Mouse (Mus musculus): ENCODE results near the gene Cacna2d1.
A peak's percentile ranks its signal among the peaks of the same experiment; 100 is the strongest.

The Cacna2d1 gene

DNA sequence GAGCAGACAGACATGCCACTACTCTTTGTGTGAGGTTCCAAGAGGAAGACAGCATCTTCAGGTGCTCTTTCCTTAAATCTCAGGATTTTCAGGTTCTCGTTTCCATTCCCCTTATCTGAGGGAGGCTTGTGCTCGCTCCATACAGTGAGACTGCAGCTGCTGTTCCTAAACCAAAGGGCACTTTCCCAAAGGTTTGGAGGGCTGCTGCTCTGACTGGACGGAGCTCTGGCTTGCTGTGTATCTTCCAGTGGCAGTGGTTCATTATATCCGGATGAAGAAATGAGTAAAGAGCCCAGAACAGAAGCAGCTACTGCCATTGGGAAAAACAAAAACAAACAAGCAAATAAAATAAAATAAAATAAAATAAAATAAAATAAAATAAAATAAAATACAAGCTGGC lies 359.3 kb downstream of the Cacna2d1 start:
- DNase-seq: no peak

DNA sequence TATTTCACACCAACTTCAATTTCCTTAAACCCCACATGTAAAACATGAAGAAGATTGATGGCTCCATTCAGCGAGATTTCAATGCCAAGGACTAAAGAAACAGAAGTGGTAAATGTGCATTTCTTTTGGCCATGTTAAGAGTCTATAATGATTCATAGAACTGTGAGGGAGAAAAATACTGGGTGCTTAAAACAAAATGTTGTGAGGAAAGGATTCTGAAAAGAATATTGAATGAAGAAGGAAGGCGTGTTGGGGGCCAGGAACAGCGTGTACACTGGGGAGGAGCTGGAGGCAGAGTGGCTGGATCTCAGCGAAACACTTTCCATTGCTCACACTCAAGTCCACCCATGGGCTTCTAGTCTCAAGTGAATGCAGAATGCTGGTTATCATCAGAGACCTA lies 360.2 kb downstream of the Cacna2d1 start:
- DNase-seq: no peak

DNA sequence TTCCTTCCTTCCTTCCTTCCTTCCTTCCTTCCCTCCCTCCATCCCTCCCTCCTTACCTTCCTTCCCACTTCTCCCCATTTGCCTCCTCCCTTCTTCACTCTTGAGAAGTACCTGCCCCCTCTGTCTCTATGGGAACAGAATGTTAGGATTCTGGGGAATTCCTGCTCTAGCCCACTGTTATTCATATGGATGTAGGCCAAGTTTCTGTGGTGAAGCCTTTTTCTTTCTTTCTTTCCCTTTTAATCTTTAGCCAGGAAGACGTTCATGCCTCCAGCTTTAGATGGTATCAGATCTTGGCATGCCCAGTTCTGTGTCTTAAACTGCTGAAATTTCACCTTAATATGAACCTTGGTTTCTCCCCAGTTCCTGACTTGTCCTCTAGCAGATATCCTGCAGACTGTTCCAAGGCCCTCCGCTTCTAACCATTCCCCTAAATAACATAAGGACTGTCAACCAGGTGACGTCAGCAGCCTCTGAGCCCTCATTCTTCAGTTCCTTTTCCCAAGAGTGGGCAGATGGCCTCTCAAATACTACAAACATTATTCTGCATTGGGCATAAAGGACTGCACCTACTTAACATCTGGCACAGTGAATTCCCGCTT lies 362.8 kb downstream of the Cacna2d1 start:
- DNase-seq: no peak

DNA sequence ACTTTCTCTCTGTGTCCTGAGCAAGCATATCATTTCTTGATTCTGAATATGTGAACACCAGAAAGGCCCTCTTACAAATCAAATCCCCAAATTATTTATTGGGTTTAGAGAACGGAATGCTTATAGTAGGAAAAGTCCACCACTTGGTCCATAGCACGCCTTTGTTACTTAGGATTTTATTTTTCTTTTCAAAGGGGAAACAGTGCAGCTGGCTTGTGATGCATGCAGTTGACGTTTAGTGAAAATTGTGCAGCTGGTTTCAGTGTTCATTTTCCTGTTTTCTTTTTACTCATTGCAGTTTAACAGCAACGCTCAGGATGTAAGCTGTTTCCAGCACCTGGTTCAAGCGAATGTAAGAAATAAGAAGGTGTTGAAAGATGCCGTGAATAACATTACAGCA lies 365.1 kb downstream of the Cacna2d1 start:
- no peak for DNase-seq

DNA sequence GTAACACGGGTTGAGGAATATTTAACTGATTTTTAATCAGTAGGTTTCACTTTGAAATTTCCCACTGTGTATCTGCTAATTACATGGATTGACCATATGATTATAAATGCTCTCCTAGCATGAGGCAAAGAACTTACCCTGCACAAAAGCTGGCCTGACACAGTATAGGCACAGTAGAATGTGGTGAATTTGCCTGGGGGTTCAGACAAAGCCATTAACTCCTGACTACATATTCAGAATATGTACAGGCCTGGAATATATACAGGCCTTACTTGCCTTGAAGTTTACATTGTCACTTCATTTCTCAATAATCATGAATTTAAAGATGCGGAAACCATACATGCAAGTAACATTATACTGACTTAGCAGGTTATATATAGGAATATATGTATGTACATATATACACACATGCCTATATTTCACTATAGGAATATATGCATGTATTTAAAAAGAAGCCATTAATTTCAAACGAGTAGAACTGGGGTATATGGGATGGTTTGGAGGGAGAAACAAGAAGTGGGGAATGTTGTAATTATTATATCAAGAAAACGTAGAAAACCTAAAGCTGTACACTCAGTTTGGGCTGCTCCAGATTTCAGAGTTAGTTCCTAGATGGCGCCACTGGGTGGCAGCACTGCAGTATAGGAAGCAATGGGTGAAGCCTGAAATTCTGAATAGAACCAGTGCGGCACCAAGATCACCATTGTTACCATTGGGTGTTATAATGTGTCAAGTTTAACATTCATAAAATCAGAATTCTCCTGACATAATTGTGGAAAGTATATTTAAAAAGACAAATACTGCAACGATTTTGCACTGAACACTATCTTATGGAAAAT lies 374.9 kb downstream of the Cacna2d1 start:
- DNase-seq: peak; percentile 74

DNA sequence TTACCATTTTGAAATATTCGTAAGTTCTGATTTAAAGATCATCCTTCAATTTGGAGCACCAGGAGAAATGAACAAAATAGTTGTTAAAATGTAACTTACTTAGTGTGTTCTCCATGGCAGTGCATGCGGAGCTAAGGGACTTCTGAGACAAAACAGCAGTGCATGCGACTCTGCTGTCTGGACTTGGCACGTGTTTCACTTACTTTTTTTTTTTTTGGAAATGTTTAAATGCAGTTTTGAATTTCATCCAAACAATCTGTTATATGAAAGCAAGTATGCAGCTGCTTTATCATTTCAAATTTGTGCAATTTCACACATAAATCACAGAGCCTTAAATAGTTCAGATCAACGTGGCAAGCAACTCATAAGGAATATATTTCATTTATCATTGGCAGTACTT lies 379.8 kb downstream of the Cacna2d1 start:
- no peak for DNase-seq

DNA sequence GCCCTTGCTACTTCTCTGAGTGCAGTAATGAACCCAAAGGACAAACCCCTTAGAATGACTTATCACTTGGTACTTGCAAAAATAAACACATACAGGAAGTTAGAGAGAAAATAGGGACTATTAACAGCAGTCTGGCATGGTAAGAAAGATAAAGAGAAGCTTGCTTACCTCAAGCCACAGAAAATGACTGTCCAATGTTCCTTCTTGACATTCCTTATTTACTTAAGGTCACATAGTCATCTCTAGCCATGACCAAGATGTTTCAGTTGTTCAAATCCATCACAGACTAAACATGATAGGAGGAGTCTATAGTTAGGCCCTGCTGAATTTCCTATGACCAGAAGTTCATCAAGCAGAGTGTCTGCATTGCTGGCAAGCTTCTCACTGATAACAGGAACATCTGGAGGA lies 381.5 kb downstream of the Cacna2d1 start:
- no peak for DNase-seq

DNA sequence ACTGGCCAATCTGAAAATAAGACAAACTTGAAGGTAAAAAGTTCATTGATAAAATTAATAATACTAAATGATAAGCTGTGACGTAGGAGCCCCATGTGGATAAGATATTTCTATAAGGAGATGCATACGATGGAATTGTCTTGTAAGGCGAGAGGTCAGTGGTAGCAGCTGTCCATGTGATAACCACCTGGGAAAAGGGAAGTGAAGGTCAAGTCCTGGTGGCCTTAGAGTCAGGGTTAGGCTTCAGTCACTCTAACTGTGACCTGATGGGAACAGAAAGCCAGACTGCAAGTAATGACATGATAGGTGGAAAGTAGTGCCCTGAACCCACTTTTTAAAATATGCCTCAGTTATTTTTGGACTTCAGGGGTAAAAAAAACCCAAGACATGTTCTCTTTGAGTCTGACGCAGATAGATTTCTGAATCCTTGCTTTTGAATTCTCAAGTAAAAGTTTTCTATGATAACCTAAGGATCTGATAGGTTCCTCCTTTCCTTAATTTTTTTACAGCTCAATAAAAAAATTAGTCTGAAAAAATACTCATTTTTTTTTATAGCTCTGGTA lies 383.3 kb downstream of the Cacna2d1 start:
- no peak for DNase-seq

DNA sequence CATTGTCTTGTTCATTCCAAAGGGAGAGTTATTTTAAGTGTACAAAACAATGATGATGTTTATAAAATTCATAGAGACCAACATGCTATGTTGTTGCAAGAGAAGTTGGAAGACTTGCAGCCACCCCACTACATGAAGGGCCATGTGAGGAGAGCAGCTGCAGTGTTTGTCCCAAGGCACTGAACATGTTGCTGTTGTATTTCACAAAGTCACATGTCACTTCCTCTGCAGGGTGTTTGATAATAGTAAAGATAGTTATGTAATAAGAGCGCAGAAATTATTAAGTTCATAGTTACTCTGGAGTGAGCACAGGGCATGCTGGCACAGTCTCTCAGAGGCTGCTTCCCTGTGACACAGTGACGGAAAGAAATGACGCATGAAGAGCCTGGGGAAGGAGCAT lies 392.1 kb downstream of the Cacna2d1 start:
- no peak for DNase-seq

DNA sequence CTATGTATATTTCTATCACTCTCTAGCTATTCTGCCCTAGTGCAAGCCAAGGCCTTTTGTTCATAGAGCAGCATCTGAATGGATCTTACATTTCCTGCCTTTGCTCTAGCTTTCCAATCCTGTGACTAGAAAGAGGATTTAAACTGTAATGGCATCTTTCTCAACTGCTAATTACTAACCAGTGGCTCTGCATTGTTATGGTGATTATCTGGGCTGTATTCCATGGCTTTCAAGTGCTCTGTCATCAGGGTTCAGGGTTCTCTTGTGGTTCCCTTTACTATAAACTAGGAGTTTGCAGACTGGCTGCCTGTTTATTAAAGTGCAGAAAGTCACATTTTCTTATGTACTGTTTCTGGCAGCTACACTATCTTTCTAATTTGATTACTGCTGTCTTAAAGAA lies 410.9 kb downstream of the Cacna2d1 start:
- no peak for DNase-seq

DNA sequence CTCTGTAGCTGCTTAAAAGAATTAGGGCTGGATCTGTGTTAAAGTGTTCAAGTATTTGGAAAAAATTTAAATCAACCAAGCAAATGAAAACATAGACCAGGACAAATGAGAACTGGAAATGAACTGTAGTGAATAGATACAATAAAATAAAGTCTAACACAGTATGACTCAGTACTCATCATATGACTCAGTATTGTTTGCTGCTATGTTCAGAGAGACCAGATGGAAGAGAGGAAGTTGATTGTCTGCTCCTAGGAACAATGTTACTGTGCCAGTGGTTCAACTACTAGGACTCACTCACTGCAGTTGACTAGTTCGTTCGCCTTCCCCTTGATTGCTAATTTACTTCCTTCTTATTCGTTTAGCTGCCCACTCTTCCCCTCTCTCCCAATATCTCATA lies 421.3 kb downstream of the Cacna2d1 start:
- no peak for DNase-seq

DNA sequence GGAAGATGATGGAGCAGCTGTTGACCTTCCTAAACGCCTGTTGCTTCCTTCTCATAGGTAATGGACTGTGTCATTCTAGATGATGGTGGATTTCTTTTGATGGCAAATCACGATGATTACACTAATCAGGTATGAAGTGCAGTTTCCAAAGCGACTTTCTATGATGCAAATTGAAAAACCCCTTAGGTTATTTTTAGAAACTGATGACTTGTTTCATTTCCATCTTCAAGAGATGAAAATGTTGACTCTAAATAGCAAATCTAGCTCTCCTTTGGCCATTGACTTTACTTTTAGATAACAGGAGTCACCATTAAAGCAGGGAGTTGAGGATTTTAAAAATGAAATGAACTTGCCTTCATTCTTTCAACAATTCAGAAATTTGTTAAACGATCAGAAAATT lies 423.2 kb downstream of the Cacna2d1 start:
- no peak for DNase-seq

DNA sequence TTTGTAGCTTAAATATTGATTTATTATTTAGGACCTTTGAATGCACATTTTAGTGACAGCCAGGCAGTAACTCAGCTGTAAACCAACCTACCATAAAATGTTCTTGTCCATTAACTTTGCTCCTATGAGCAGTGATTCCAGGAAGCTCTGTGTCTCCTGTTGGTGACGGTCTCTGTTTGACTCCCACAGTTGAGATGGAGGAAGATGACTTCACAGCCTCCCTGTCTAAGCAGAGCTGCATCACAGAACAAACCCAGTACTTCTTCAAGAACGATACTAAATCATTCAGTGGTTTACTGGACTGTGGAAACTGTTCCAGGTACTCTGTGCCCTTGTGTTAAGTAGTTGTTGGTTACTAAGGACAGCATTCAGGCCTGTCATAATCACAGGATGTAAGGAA lies 427.6 kb downstream of the Cacna2d1 start:
- no peak for DNase-seq

DNA sequence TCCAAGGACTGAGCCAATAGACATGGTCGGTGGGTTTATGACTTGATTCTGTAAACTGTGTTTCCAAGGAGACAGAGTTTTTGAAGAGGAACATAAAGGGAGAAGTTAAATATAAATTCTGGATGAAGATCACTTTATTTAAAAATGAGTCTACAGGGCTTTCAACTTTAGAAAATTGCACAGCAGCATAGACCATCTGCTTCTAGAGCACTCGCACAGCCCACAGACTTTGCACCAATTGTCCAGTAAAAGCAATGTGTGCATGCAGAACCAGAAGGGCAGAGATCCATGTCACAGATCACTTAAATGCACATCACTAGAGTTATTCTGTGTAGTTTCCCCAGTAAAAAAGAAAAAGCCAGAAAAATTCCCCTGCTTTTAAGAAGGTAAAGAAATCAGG lies 428.7 kb downstream of the Cacna2d1 start:
- DNase-seq: no peak

DNA sequence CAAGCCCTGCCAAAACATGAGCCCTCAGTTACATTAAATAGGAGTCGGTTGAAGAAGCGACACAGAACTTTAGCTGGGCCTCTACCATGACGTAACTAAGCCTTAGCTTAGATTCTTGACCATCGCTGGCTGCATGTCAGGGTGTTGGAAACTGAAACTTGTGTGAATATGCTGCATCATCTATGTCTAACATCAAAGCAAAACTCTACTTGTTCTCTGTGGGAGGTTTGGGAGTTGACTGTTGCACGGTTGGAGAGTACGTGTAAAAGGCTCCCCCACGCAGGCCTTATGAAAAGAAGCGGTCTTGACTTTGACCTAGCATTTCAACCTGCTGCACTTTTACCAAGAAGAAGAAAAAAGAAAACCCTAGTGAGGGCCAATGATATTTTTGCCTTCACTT lies 436.2 kb downstream of the Cacna2d1 start:
- no peak for DNase-seq

DNA sequence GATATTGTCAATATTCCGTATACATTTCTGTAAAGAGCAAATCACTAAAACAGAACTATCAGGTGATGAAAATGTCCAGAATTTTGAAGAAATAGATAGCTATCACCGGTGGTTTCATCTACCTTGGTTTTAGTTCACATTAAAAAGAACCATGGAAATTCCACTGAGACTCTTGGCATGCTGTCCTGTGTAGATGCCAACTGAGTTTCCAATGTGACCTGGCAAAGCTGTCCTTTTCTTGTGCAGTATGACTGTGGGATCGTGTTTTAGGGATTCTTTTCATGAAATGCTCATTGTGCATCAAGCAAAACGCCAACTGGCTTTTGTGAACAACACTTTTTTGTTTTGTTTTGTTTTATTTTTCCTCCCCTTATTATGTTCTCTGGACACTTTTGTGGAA lies 439.5 kb downstream of the Cacna2d1 start:
- no peak for DNase-seq

DNA sequence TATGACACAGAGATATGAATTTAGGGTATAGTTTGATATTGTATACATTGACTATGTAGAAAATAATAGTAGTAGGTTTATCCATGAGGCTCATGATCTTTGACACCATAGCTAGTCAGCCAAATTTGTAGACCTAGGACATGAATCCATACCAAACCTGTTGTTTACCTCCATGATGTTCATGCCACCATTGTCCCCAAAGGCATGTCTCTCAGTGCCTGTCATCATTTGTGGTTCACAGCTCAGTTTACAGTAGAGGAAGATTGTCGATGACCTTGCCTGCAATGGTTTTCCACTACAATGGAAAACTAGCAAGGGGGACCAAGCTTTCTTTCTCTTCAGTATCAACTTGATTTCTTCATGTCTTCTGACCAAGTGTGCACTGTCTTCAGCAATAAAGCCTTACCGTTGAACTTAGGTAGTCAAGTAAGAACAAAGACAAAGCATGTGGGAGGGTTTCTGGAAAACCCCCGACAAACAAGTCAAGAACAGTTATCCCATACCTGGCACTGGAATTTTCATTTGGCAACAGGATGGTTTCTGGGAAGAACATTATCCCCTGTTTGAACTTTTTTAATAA lies 441.9 kb downstream of the Cacna2d1 start:
- no peak for DNase-seq

DNA sequence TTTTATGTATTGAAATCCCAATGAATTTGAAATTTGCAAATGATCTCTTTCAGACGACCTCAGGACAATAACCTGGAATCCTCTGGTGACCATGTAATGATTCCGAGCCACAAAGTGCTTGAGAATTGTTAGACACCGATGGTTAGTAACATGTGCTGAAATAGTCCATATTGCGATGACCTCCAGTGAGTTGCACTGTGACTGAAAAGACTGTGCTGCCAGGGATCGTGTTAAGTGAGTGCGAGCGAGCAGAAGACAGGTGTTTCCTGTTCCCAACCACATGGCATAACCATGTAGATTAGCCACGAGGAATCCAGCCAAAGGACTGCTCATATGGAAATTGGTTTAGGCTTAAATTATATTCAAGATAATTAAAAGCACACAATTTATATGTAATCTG lies 475.5 kb downstream of the Cacna2d1 start:
- peak; percentile 41 for DNase-seq

DNA sequence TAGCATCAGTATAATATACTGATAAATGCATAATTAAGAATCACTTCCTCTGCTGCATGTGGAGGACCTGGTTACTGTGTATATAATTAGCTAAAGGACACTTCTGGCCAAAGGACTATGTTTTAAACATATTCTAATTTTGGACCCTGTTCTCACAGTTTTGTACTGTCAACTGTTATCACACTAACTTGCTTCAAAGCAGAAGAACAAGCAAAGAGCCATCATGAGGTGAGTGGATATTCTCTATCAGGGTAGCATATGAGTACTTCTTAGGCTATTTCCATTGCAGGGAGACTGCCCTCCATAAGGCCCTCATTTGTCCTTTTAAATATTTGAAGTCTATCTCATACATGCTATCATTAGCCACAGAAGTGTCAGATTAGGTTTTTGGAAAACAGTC lies 480.2 kb downstream of the Cacna2d1 start:
- DNase-seq: no peak

DNA sequence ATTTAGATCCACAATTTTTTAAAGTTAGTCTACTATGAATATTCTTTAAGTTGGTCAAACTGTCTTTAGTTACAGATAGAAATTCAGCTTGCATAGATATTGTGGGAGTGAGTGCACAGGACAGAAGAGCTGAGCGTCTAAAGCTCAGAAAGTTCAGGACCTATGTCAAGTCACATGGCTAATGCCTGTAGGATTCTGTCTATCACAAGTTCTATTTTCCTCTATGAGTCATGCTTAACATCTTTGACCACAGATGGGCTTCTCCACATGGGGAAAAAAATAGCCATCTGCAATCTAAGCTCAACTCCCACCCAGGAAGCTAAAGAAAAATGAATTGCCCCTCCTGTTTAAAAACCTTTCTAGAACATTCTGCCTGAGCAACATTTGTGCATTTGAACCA lies 483.5 kb downstream of the Cacna2d1 start:
- DNase-seq: no peak

DNA sequence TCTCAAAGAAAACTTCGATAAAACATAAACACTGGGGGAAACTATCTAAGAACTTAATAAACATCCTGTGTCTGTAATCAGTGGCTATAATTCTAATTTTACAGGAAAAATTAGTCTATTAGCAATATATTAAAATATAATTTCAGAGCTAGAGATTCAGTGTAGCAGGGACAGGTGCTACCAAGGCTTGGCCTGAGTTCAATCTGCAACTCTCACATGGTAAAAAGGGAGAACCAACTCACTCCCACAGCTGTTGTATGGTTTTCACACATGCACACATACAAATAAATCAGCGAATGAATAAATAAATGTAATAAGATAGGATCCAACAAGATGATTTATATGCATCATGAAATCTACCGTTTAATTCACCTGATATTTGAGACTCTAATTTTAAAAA lies 484.0 kb downstream of the Cacna2d1 start:
- DNase-seq: no peak
